Mouse (Mus musculus): ENCODE results near the gene Cby1. TPM values are rescaled to one million over a fixed set of nuclear protein-coding genes. Genes with fewer than 3 reads are reported as not detected.

Gene Cby1
- total RNA-seq, 1 experiment from 2014 or later = 22.0 TPM

GRCm38 (mm10) chr15:79695516-79695915, 36.5 kb downstream of the Cby1 start:
- ATAC-seq (ENCODE audit: extremely low read depth, insufficient number of reproducible peaks, low FRiP score, poor library complexity, severe bottlenecking) = no peak

GRCm38 (mm10) chr15:79696508-79696907, 37.5 kb downstream of the Cby1 start:
- ATAC-seq (ENCODE audit: extremely low read depth, insufficient number of reproducible peaks, low FRiP score, poor library complexity, severe bottlenecking) = no peak

- ATAC-seq (ENCODE audit: extremely low read depth, insufficient number of reproducible peaks, low FRiP score, poor library complexity, severe bottlenecking) = no peak
Observed at GRCm38 (mm10) chr15:79697011-79697410, 38.0 kb downstream of the Cby1 start.

- ATAC-seq (ENCODE audit: extremely low read depth, insufficient number of reproducible peaks, low FRiP score, poor library complexity, severe bottlenecking) = peak; percentile 41; the same call in 1 of the 2 replicates
Observed at GRCm38 (mm10) chr15:79697558-79698187, 38.7 kb downstream of the Cby1 start.

GRCm38 (mm10) chr15:79706603-79707214, 47.7 kb downstream of the Cby1 start:
- no peak for ATAC-seq (ENCODE audit: extremely low read depth, insufficient number of reproducible peaks, low FRiP score, poor library complexity, severe bottlenecking)

- ATAC-seq (ENCODE audit: extremely low read depth, insufficient number of reproducible peaks, low FRiP score, poor library complexity, severe bottlenecking) = peak; percentile 51
Observed at GRCm38 (mm10) chr15:79708229-79708822, 49.3 kb downstream of the Cby1 start.

- no peak for ATAC-seq (ENCODE audit: extremely low read depth, insufficient number of reproducible peaks, low FRiP score, poor library complexity, severe bottlenecking)
Observed at GRCm38 (mm10) chr15:79715646-79716045, 56.6 kb downstream of the Cby1 start.

- ATAC-seq (ENCODE audit: extremely low read depth, insufficient number of reproducible peaks, low FRiP score, poor library complexity, severe bottlenecking) = no peak
Observed at GRCm38 (mm10) chr15:79716710-79717109, 57.7 kb downstream of the Cby1 start.

Other genes starting within 250 kb of the Cby1 start
- 83.1 and 92.8 TPM in 2 replicates for gene Csnk1e, start 203.6 kb upstream of the Cby1 start, total RNA-seq (2017)
- gene Kcnj4, start 154.0 kb upstream of the Cby1 start, total RNA-seq (2017) = not detected in 2 replicates
- not detected in 2 replicates for gene Kdelr3, start 142.8 kb upstream of the Cby1 start, total RNA-seq (2017)
- gene Ddx17, start 112.5 kb upstream of the Cby1 start, total RNA-seq (2017) = 371 and 386 TPM in 2 replicates
- gene Dmc1, start 54.1 kb upstream of the Cby1 start, total RNA-seq (2017) = not detected in 2 replicates
- 12.3 and 19.3 TPM in 2 replicates for gene Fam227a, start 243 bp upstream of the Cby1 start, total RNA-seq (2017)
- 68.0 and 76.0 TPM in 2 replicates for gene Tomm22, start 11.7 kb downstream of the Cby1 start, total RNA-seq (2017)
- 17.2 and 20.5 TPM in 2 replicates for gene Josd1, start 28.7 kb downstream of the Cby1 start, total RNA-seq (2017)
- 67.9 and 87.6 TPM in 2 replicates for gene Gtpbp1, start 31.6 kb downstream of the Cby1 start, total RNA-seq (2017)
- 268 and 275 TPM in 2 replicates for gene Sun2, start 83.3 kb downstream of the Cby1 start, total RNA-seq (2017)
- gene Dnal4, start 118.7 kb downstream of the Cby1 start, total RNA-seq (2017) = 11.6 and 12.2 TPM in 2 replicates
- 0.12 TPM in 2 replicates for gene Nptxr, start 145.6 kb downstream of the Cby1 start, total RNA-seq (2017)
- not detected in 2 replicates for gene Npcd, start 175.0 kb downstream of the Cby1 start, total RNA-seq (2017)
- gene Cbx6, start 175.5 kb downstream of the Cby1 start, total RNA-seq (2017) = 11.3 and 12.0 TPM in 2 replicates
- 473 and 531 TPM in 2 replicates for gene Apobec3, start 232.5 kb downstream of the Cby1 start, total RNA-seq (2017)